Mouse (Mus musculus) ES-Bruce4 (cell line): ENCODE measurements around the gene Fhit.

Source experiments
- EP300 ChIP-seq: IDR thresholded peaks from 2 replicates; pipeline ENCODE4 v1.6.1; 2011; ENCODE audit warnings: low read depth, low read length; ENCODE audit not compliant: insufficient read depth
- POLR2A ChIP-seq: IDR thresholded peaks from one replicate; pipeline ENCODE4 v1.8.1; 2011; ENCODE audit warnings: low read length; ENCODE audit not compliant: insufficient read depth

- TF ChIP-seq POLR2A (no peak), EP300 (no peak)
These were observed 1345.9 kb downstream of the Fhit start for GRCm38 (mm10) chr14:9815963-9816362.
